Mouse (Mus musculus): ENCODE measurements around the gene Tchp.

DNA sequence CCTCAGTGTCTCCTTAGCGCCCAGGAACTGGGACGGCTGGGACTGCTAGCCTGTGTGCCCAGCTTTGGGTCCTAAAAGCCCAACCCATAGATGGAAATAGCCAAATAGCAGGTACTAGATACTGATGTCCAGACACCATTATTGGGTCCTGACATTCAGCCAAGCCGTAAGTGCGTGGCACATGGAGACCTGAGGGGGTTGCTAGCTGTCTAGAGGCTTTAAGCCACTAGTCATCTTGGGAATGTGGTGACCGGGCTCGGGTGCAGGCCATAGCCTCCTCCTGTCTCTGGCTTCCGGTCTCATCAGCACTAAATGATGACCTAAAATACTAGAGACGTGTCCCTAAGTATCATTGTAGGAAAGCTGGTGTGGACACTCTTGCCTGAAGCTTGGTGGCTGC lies 10.4 kb downstream of the Tchp start:
- TF ChIP-seq CTCF (IDR thresholded peaks at IDR 0.05; ENCODE audit: insufficient read depth, low read depth, low read length) (no peak), POLR2A (IDR thresholded peaks at IDR 0.05; ENCODE audit: insufficient read depth, low read depth, low read length) (no peak)
